Mouse (Mus musculus) stomach, postnatal 0 days (tissue): Measurements from ENCODE around the gene Gm20683.

Experiments
- CTCF ChIP-seq: IDR thresholded peaks from 2 replicates; pipeline ENCODE4 v1.5.1; 2016; ENCODE audit warnings: antibody characterized with exemption, low read depth, mild to moderate bottlenecking, moderate library complexity
- EP300 ChIP-seq: optimal IDR thresholded peaks from 2 replicates; pipeline ENCODE3; 2016; ENCODE audit warnings: antibody characterized with exemption

DNA sequence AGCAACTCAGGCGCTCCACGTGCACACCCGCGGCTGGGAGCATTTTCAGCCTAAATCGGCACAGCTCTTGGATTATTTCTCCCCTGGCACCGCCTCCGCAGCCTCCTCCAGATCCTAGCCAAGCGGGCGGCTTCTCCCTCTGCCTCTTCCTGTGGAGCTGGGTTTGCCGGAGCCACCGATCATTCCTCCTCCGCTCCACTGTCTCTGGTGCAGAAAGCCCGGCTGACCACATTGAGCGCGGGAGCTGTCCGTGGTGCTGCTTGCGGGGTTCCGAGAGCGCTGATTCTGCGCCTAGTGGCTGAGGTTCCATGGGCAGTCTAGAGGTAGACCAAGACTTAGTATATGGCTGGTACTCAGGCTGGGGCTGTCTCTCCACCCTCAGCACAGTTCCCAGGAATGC is 28.1 kb downstream of the Gm20683 start:
- TF ChIP-seq CTCF = peak; percentile 80
- TF ChIP-seq EP300 = no peak
